Mouse (Mus musculus): Measurements from ENCODE around the gene Tanc2.

GRCm38 (mm10) chr11:105957501-105957900 lies 367.7 kb downstream of the Tanc2 start:
- TF ChIP-seq POLR2A (IDR thresholded peaks at IDR 0.05; ENCODE audit: borderline replicate concordance, extremely low read depth, low read depth, low read length) (peak; percentile 63; the same call in 1 of the 2 replicates), CTCF (IDR thresholded peaks at IDR 0.05; ENCODE audit: insufficient read depth, low read length) (no peak)

All from lung, adult 2 months (tissue).